Mouse (Mus musculus): ENCODE measurements around the gene Tdrd1.

DNA sequence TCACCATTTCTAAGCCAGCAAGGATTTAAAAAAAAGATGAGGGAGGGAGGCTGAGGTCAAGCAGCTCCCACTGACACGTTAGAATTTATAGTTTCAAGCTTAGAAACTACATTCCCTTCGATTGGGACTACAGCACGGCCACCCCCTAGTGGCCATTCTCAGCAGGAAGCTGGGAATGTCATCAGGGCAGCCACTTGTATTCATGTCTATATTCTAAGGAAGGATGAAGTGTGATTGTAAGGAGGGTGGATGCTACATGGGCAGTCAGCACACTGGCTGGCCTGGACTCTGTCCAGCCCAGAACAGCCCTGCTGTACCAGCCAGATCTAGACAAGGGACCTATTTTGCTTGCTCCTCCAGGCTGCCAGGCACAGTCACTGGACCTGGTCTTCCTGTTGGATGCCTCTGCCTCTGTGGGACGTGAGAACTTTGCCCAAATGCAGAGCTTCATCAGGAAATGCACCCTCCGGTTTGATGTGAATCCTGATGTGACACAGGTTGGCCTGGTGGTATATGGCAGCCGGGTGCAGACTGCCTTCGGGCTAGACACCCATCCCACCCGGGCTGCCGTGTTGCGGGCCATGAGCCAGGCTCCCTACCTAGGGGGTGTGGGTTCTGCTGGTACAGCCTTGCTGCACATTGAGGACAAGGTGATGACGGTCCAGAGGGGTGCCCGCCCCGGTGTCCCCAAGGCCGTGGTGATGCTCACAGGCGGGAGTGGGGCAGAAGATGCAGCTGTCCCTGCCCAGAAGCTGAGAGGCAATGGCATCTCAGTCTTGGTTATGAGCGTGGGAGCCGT is 82.7 kb downstream of the Tdrd1 start:
- no peak for TF ChIP-seq POLR2A (IDR thresholded peaks at IDR 0.05; ENCODE audit: control insufficient read depth, extremely low read depth, insufficient read depth, low read length, poor library complexity)
- TF ChIP-seq CTCF (IDR thresholded peaks at IDR 0.05; ENCODE audit: borderline replicate concordance, control insufficient read depth, extremely low read depth, insufficient read depth, low read length, poor library complexity), result no peak
